Mouse (Mus musculus): Measurements from ENCODE around the gene Serpina7. TPM values are rescaled to one million over a fixed set of nuclear protein-coding genes. Genes with fewer than 3 reads are reported as not detected.

Gene Serpina7
- polyA plus RNA-seq, 1 experiment from 2014 or later: not detected

- ATAC-seq (ENCODE audit: low FRiP score): no peak
- Histone ChIP-seq H3K36me3 (ENCODE audit: control insufficient read depth, insufficient read depth, low read length) (no peaks in the 10 kb centered on the region), H3K9me3 (ENCODE audit: control insufficient read depth, low read length) (no peaks in the 10 kb centered on the region), H3K4me2 (replicated peaks; ENCODE audit: low read depth, low read length) (no peak overlapping the region), H3K4me1 (replicated peaks; ENCODE audit: control insufficient read depth, insufficient read depth, low read length) (no peaks in the 10 kb centered on the region), H3K4me3 (ENCODE audit: low read depth, low read length) (no peak overlapping the region), H3K9ac (ENCODE audit: low read depth, low read length) (no peak overlapping the region), H3K27ac (ENCODE audit: low read depth, low read length) (no peak overlapping the region), H3K27me3 (ENCODE audit: control insufficient read depth, insufficient read depth, low read length) (no peaks in the 10 kb centered on the region)
- WGBS: 75% methylated on average over 2 of the region's 2 CpGs
- DNase-seq (ENCODE audit: low spot score): no peak
These were observed 45.7 kb downstream of the Serpina7 start for GRCm38 (mm10) chrX:139039314-139039713.

GRCm38 (mm10) chrX:139037666-139038065 is 47.4 kb downstream of the Serpina7 start:
- no peak overlapping the region for H3K4me2 ChIP-seq (replicated peaks; ENCODE audit: low read depth, low read length)
- no peaks in the 10 kb centered on the region for H3K4me1 ChIP-seq (replicated peaks; ENCODE audit: control insufficient read depth, insufficient read depth, low read length)
- H3K9ac ChIP-seq (ENCODE audit: low read depth, low read length): no peak overlapping the region
- no peak overlapping the region for H3K4me3 ChIP-seq (ENCODE audit: low read depth, low read length)
- 95% methylated on average over 1 of the region's 1 CpGs for WGBS
- no peaks in the 10 kb centered on the region for H3K36me3 ChIP-seq (ENCODE audit: control insufficient read depth, insufficient read depth, low read length)
- H3K27me3 ChIP-seq (ENCODE audit: control insufficient read depth, insufficient read depth, low read length): no peaks in the 10 kb centered on the region
- DNase-seq (ENCODE audit: low spot score) (no peak), ATAC-seq (ENCODE audit: low FRiP score) (no peak)
- no peak overlapping the region for H3K27ac ChIP-seq (ENCODE audit: low read depth, low read length)
- H3K9me3 ChIP-seq (ENCODE audit: control insufficient read depth, low read length): no peaks in the 10 kb centered on the region

Other genes with a start within 250 kb of the Serpina7 start
- gene Nrk, start 170.8 kb downstream of the Serpina7 start, polyA plus RNA-seq (2014; fragmentation: Nextera tagmentation; extraction: Ambion mirVana): 3.8 and 4.0 TPM in 2 replicates
- not detected in 2 replicates for gene 4930513O06Rik, start 1.0 kb upstream of the Serpina7 start, polyA plus RNA-seq (2014; fragmentation: Nextera tagmentation; extraction: Ambion mirVana)
- not detected in 2 replicates for gene 4933428M09Rik, start 94.0 kb upstream of the Serpina7 start, polyA plus RNA-seq (2014; fragmentation: Nextera tagmentation; extraction: Ambion mirVana)
- 17.1 and 18.3 TPM in 2 replicates for gene Mum1l1, start 124.8 kb upstream of the Serpina7 start, polyA plus RNA-seq (2014; fragmentation: Nextera tagmentation; extraction: Ambion mirVana)
- gene Trap1a, start 248.4 kb upstream of the Serpina7 start, polyA plus RNA-seq (2014; fragmentation: Nextera tagmentation; extraction: Ambion mirVana): 0.14 TPM in 1 of 2 replicates, not detected in the other